Mouse (Mus musculus) lung, postnatal 25 days (tissue): ENCODE measurements around the gene Aatf.

Experiments
- DNase-seq: peaks from one replicate; pipeline ENCODE4 v3.0.0; 2022; ENCODE audit warnings: low spot score

Aatf gene

DNA sequence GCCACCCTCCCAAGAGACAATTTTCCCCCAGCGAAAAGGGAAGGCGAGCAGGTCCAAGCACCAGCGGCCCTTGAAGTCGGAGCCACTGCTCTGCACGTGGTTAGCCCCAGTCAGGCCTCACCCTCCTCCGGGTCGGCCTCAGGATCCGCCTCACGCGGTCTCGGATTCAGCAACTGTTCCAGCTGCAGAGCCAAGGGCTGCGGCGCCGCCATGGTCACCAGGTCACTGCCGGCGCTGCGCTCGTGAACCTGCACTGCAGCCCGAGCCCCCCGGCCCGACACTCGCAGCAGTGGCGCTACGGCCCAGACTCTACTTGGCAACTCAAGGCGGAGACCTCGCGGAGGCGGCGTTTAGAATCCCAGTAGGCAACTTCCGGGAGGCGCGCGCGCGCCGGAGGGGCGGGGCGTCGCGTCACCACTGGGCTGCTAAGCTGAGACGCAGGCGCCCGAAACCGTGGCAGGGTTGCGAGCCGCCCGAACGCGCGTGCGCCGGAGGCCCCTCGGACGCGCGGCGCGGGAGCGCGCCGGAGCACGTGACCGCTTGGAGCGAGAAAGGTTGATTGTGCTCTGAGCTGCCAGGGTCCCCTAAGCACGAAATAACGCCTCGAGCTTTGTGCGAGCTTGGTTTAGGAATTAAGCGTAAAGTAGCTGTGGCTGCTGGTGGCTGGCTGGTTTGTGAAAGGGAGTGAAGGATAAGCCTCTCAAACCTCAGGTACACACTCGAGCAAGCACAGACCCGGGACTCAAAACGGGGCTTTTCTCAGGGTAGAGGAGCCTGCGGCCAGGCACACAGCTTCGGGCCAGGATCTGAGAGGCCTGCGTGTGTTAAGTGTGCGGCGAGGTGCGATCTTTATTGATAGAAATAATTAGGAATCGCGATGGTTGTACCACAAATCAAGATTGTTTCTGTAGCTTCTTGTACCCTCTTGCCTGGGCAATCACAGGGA, at the start of gene Aatf:
Aatf (minus strand) TSS at position 352 of the 946 bp plus-strand sequence.
- DNase-seq, result peak; percentile 95

DNA sequence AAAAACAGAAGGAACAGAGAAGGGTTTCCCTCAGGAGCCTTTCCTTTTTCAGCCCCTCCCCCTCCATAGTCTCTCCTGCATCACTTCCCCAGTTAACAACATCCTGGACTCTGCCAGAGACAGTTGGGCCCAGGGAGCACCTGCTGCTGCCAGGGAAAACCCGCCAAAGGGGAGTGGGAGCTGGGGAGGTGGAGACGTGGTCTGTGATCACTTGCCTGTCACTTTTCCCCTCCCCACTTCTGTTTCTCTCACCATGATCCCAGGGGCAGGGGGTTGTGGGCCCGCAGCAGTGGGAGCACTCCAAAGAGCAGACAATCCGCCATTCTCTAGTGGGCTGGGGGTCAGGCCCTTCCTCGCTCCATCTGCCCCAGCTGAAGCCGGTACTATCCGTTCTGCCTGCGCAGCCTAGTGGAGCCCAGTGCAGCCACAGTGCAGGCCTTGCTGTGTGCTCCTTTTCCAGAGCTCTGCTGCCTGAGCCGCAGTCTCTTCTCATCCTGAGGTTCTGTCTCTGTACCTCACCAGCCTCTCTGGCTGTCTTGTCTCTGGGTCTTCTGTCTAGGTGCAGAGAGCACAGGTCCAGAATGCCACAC, 49.5 kb upstream of the Aatf start:
- DNase-seq, result no peak

DNA sequence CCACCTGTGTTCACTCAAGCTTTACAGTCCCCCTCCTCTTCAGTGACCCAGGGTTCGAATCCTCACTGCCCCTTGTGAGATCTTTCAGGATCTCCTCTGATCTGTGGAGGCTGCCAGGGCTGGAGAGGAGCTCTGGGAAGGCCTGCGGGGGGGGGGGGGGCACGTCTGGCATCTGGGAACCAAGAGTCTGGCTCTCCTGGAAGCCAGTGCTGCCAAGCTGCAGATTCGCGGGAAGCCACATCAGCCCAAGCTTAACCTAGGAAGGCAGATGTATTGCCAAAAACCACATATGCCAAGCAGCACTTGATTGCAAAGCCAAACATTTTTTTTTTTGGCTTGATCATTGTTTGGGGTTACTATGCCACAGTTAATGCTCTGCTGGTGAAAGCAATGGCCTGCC, 48.2 kb upstream of the Aatf start:
- DNase-seq, result no peak

DNA sequence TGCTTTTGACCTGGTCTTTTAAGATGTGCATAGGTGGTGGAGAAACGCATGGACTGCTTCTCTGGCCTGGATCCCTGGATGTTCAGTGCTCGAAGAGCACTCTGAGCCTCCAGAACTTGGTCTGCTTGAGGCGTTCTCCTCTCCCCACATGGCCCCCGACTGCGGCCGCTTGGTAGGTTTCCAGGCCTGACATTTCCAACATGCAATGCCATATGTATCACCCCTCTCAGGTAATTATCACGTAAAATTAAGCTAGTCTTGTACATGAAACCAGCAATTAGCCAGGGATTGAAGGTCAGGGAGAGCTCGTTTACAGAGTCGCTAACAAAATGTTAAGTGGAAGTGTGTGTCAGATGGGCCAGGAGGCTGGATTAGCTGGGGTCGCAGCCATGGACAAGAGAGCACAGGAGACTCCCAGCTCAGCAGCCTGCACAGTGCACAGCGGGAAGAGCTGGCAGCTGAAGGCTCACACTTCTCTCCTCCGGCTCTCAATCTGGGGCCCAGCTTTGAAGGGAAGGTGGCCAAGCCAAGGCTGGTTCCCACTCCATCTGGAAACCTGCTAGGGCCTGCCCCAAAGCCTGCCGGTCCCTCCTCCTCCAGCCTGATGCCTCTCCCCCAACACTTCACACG, 40.6 kb upstream of the Aatf start:
- DNase-seq, result no peak

DNA sequence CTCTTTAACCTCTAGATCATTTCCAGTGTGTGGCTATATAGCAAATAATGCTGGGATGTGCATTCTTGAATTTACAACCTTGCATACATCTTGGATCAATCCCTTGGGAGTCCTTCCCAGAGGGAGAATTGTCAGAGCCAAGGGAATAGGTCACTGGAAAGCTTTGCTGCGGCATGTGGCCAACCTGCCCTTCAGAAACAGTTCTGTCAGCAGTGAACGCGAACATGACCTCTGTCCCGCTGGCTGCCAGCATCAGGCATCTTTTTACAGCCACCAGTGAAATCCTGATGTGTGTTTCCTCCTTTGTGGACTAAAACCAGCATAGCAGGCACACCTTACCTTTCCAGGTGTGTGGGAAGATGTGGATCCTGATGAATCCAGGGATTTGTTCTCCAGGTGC, 38.0 kb upstream of the Aatf start:
- no peak for DNase-seq

DNA sequence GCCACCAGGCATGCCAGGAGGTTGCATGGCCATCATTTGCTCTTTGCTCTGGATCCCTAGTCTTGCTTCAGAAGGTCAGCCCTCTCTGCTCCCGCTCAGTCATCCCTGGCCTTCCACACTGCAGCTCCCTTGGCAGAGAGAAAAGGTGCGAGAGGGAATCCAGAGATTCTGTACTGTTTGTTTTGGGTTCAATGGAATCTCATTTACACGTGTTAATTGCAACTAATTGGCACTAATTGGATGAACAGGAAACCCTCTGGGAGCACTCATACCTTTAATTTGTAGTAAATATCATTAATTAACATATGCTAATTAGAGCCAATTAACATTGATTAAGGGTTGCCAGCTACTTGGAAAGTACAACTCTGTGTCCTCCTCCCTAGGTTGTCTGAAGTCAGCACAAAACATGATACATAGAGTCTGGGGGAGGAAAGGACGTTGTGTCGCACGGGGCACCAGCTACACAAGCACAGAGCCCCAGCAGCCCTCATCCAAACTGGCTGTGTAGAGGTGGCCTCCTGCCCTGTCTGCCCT, 36.0 kb upstream of the Aatf start:
- no peak for DNase-seq

DNA sequence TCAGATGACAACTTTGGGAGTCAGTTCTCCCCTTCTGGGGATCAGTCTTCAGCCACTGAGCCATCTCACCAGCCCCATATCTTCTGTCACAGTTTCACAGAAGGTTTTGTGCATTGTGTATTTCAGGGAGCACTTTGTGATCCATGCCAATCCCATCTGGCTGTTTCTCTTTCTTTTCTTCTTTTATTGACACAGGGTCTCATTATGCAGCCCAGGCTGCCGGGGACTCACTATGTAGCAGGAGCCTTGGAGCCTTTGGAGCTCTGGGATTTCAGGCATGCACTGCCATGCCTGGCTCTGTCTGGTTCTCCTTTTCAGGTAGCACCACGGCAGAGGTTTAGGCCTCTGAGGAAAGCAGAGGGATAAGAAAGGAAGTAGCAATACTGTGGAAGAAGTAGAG, 35.0 kb upstream of the Aatf start:
- DNase-seq, result no peak

DNA sequence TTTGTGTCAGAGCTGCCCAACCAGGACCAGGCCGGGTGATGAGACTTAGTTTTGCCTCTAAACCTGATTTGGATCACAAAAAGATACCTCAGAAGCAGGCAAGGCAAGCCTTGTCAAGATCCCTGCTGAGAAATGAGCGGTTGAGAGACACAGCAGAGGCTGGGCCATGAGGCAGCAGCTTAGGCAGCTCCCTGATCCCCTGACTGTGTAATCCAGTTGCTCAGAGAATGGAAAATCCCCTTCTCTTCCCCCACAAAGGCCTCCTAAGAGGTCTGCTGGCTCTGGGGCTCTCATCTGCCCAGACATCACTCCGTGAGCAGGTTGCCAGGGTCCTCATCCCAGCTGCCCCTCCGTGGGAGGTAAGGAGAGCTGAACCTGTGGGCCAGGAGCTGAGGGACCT, 26.7 kb upstream of the Aatf start:
- no peak for DNase-seq

DNA sequence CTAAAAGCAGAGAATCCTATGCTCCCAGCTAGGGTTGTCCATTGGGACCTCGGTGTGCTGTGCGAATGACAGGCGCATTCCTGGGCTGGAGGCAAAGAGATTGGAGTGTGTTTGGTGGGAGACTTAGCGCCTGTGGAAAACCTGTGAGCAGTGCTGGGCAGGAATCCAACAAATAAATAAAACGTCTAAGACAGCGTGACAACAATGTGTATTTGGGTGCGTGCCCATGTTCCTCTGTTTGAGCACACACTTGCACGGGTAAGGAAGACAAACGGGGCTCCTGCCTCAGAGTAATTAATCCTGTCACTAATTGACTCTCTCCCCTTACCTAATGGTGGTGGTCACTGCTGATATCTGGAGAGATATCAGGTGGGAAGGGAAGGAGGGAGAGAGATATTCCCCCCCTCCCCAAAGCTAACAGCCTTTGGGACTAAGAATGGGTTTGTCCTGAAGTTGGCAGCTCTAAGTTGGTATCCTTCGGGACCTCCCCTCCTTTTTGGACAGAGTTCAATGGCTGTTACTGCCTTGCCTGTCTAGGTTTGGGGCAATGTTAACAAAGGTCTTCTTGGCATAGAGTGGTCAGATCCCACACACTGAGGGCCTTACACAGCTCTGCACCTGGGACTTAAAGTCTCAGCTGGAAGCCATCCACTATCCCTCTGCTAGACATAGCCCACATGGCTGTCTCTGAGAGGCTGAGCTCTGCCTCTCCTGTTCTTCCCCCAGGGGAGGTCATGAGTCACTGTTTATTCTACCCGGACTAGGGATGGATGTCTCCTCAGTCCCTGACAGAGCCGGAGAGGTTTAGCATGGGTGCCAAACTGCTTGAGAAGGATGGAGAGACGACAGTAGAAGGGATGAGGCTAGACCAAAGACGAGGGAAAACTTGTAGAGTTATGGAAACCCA, 16.7 kb upstream of the Aatf start:
- peak; percentile 24 for DNase-seq

DNA sequence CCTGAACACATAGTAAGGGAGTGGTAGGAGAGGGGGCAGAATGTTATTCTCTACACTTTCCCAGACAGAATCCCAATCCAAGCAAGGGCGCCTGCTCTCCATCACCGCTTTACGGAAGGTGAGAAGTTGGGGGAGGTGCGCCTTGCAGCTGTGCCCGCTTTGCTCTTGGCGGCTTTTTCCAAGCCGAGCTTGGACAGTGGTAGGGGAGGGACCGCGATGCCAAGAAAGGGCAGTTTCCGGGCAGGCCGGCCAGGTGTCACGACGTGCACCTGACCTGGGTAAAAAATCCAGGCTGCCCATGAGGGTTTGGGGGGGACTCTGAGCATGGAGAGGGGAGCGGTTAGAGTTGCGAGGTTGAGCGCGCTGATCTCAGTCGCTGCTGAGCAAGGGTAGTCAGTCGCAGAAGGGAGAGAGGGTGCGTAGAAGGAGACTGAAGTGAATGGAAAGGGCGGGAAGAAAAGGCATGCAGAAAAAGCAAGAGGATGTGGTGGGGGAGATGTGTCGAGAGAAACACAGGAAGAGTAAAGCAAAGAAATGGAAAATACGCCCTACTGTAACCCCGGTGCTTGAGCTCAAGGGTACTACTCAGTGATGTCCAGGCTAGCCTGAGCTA, 15.9 kb upstream of the Aatf start:
- no peak for DNase-seq

DNA sequence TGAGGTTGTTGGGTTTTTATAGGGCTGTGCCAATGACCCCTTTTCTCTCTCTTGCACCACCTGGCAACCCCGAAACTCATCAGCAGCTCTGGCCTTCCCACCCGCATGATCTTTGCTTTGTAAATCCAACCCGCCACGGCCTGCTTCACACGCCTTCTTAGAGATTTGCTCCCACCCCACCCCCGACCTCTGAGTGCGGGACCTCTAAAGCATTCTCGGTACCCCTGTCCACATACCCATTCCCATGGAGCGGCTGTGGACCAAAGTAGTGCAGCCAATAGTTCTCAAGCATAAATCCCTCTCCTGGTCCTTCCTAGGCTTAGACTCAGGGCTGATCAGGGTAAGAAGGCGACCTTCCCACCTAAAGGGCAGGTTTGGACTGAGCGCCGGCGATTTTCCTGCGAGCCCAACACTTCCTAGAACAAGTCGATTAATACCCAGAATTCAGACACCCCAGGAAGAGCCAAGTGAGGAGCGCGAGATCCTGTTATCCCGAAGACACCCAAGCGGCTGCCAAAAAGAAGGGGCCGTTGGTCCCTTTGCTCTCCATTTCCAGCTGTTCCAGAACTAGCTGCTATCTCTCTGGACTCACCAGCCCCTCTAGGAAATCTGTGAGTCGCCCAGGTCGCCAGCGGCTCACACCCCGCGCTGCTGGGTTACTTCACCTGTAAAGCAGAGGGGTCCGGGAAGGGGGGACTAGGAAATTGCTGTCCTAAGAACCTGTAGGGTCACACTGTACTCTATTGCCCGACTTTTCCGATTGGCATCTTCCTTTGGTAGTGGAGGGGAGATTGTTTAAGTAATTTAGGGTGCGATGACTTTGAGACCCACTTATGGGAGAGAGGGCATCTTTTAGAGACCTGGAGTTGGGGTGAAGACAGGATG, 13.9 kb upstream of the Aatf start:
- no peak for DNase-seq

DNA sequence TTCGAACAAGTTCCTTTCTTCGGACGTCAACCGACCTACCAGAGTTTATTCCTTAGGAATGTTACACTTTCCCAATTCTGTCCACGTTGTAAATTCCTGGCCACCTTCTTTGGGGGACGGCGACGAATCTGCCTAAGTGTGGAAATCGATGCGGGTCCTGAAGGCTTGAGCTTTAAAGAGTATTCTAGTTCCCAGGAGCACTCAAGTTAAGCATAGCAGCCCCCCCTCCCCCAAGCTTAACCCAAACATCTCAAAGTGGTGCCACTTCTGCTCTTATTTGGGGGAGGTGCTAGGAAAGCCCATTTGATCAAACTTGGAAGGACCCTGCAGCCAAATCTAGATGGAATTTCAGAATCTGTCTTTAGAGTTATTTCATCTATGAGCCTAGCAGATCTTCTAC, 13.1 kb upstream of the Aatf start:
- no peak for DNase-seq

DNA sequence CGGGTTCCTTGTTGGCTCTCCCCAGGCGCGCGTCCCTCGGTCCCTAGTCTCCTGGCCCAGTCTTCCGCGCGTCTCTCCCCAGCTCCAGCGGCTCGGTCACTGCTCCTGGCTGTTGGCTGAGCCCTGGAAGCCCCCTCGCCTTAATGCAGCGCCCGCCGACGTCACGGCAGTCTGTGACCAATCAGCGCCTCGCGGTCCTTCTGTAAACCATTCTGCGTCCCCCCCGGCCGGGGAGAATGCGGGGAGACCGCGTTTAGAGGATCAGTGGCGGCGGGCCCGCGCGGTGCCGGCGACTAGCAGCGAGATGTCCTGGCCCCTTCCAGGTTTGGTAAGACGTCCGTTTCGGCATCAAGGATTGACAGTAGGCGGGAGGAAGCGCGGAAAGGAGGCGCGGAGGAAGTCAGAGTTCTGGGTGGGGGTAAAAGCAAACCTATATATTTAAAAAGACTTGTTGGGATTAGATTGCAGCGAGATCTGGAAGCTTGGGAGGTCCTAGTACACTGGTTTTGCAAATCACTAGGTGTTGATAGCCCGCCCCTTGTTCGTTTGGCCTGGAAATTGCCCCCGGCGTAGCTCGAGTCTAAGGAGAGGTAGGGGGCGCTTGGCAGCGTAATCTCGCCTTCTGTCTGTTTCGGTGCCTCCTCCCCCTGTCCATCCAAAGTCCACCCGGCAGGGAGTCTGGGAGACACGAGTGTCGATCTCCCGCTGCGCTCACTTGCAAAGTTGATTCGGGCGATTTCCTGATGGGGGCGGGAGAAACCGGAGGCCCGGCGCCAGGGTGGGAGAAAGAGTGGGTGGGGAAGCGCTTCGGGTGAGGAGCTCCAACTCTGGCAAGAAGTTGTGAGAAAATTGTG, 12.3 kb upstream of the Aatf start, which contains the start of gene Lhx1:
Lhx1 (minus strand) TSS at position 115 of the 854 bp plus-strand sequence.
- no peak for DNase-seq

DNA sequence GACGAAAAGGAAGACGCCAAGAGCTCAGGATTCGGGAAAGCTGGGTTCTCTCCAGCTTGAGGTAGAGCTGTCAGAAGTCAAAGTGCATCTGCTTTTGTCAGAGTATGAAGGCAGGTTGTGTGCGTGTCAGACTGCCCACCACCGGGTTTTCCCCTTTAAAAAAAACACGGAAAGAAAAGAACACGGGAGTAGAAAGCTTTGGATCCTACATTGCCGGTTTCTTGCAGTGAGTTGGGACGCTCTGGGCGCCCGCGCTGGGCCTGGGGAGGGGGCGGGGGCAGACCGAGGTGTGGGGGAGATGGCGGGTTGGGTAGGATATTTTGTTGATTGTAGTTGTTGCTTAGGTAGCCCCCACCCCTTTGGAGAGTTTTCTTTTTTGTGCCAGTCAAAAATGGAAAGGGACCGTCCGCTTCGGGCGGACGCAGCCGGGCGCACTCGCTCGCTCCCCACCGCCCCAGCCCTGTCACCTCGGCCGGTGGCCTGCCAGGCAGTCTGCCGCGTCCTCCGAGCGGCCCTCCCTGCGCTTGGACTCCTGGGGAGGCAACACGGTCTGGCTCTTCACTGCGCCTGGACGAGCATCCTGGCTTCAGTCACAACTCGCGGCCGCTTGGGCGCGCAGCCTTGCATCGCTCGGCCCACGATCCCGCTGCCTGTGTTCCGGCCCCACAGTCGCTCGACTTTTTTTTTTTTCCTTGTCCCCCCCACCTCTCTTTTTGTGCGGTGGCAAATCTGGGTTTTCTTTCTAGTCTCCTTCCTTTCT, 11.4 kb upstream of the Aatf start:
- DNase-seq, result no peak

DNA sequence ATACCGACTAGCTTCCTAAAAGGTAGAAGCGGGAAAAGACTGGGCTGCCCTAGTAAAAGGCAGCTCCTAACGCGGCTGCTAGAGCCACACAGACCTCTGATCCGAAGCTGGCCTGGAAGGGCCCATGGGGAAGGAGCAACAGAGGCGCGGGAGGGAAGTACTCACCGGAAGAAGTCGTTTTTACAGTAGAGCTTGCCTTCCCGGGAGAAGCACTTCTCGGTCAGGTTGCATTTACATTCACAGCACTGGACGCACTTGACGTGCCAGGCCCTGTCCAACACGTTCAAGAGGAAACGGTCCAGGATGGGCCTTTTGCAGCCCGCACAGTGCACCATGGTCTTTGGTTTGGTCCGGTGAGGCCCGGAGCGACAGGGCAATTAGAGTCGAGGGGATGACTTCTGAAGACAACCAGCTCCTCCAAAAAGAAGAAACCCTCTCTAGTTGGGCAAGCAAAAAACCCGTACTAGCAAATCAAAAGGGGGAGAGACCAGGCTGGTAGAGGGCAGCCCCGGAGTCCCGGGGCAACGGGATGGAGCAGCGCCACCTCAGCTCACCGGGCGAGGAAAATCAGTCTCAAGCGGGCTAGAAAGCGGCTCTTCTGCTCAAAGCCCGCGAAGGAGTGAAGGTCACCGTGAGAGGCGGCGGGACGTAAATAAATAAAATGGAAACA, 10.7 kb upstream of the Aatf start:
- DNase-seq, result no peak

DNA sequence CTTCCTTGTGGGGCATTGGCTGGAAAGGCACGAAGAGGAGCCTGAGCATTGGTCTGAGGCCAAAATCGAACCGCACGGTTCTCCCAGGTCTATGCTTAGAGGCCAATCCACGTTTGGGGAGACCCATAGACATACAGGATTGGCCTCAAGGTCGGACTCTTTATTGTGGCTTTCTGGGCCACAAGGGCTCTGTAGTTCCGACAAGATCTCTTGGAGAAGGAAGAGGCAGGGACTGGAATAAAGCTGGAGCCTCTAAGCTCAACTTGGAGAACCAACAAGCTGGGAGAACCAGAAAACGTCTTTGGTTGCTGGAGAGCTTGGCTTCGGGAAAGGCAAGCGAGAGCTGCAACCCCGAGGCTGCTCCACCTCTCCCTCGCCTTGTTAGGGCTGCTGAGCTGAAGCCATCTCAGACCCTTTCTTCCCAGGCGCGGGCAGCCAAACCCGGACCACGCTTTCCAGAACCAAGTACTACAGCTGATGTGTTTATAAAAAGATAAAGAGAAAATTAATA, 10.1 kb upstream of the Aatf start:
- no peak for DNase-seq

DNA sequence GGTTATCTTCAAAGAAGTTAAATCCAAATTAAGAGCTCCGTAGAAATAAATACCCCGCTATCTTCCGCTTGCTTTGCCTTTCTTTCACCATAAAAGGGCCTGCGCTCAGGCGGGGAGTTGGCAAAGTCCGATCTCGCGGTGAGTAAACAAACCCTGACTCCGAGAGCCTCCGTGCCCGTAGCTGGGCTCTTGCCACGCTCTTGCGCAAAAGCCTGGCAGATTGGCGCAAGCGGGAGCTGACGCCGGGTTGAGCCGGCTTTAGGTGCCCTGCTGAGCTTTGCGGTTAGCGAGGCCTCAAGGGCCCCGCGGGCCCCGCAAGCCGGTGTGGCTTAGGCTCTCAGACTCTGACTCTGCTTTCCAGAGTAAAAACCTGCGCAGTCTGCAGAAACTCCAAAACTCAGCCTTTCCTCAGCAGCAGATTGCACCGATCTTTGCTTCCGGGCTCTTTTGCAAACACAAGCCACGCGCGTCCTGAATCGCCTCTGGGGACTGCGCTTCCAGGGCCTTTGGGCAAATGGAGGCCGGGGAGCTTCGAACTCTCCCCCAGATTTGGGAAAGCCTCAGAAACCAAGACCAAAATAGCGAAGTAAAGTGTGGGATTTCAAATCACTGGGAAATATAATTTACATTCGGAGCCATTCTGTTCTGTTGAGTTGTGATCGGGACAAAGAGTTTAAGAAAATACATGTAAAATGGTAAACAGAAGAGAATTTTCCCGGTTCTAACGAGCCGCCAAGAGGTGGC, 9.4 kb upstream of the Aatf start:
- DNase-seq, result peak; percentile 86
